Mouse (Mus musculus) inflammation-experienced regulatory T-cells, adult 6 months (primary cell): ENCODE measurements around the gene Fzd1. TPM values are rescaled to one million over a fixed set of nuclear protein-coding genes. Genes with fewer than 3 reads are reported as not detected.

Source experiments
- ATAC-seq: one replicate; pipeline ENCODE4 v1.8.0; 2017
- polyA plus RNA-seq, 3 experiments: library from polyadenylated mRNA; unstranded; fragments of 100-300 nt; shearing (Covaris generic); gene quantifications; one replicate each; pipeline ENCODE4 v1.2.1; 2017

Gene Fzd1
- polyA plus RNA-seq, 3 experiments from 2014 or later, result not detected

- ATAC-seq, result no peak
Measured at GRCm38 (mm10) chr5:4742722-4743121, 15.1 kb downstream of the Fzd1 start.

GRCm38 (mm10) chr5:4737013-4737412 lies 20.8 kb downstream of the Fzd1 start:
- ATAC-seq, result no peak

- ATAC-seq, result no peak
Measured at GRCm38 (mm10) chr5:4735461-4735860, 22.4 kb downstream of the Fzd1 start.

- no peak for ATAC-seq
Measured at GRCm38 (mm10) chr5:4733239-4733638, 24.6 kb downstream of the Fzd1 start.

DNA sequence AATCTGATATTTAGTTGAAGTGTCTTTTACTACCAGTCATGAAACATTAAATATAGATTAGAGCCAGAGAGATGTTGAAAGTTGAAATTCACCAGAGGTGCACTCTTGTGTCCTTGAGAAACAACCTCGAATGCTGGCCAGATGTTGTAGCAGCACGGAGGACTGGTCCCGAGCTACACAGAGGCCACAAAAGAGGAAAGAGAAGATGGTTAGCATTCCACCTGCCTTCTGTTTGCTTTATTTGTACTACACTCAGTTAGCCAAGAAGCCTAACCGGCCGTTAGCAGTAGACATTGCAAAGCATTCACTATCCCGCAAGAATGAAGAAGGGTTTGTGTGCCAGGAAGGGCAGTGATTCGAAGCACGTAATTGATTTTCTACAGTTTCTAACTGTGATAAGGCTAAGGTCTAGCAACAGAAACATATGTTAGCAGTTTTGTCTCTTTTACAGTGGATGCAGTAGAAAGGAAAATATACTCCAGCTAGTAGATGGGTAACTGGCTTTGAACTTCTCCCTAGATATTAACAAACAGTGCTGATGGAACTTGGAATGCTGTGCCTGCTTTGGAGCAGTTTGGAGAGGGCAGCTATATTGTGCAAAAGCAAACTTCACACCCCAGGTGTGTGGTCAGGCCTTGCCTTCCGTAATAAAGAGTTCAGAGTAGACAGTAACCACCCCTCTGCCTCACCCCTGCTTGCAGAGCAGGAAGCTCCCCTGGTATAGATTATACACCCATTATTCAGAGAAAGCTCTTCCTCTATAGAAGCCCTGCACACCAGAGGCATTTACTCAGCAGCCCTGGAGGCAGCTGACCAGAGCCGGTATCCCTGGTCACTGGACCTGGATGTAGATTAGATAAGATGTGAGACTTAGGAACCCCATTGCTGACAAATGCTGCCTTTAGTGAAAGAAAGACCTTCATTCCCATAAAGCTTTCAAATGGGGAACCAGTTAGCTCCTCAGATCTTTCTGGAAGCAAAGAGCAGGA lies 25.3 kb downstream of the Fzd1 start:
- no peak for ATAC-seq

- ATAC-seq, result no peak
Measured at GRCm38 (mm10) chr5:4731743-4732215, 26.1 kb downstream of the Fzd1 start.

DNA sequence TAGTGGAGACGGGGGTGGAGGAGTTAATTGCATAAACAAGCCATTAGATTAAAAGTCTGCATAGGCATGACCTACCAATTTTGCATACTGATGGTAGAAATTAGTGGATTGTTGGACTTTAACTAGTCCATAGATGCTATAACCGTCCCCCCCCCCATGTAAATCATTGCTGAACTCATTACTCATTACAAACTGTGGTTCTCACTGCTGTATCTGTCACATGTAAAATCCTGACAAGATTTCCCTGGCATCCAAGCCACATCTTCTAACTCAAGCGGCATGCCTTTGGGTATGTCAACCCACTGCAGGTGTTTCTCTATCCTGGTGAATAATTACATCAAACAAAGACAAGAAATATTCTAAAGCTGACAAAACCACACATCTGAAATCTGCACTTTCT lies 26.8 kb downstream of the Fzd1 start:
- ATAC-seq, result no peak
